Mouse (Mus musculus): ENCODE measurements around the gene Pepd. TPM values are rescaled to one million over a fixed set of nuclear protein-coding genes. Genes with fewer than 3 reads are reported as not detected.
A peak's percentile ranks its signal among the peaks of the same experiment; 100 is the strongest.

The Pepd gene
- polyA plus RNA-seq, 1 experiment from 2014 or later: 46.9 TPM

DNA sequence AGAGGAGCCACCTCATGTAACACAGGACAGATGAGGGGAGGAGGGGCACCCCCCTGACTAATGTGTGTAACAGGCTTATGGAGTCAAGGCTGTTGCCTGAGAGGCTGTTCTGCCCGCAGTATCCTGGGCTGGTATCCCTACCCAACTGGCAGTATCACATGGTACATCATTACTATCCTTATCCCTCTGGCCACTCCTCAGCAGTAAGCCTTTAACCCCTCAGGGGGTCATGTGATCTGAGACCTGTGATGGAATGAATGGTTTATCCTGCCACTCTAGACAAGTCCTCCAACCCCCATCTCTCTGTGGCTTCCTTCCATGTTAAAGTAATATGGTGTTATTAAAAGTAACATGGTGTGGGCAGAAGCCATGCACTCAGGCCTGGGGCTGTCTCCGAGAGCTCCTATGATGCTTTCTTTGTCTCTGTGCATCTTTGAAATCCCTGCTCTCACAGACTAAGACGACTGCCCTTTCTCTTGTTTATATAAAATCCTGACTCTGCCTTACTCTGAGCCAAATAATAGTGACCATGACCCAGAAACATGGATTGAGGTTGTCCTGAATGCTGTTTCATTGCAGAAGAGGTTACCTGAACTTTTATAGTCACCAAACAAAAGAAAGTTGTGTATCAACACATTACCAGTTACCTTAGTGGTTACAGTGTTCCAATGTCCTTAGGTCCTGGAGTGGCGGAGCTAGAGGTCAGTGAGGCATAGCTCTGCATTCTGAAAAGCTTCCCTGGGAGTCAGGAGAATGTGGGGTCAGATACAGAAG is 71.7 kb downstream of the Pepd start:
- H3K9me3 ChIP-seq (replicated peaks): no peaks in the 10 kb centered on the region
- no peak overlapping the region for H3K4me3 ChIP-seq
- WGBS: 68% methylated on average over 4 of the region's 4 CpGs
- no peak overlapping the region for H3K9ac ChIP-seq
- H3K4me2 ChIP-seq: no peak overlapping the region
- H3K27ac ChIP-seq (ENCODE audit: poor library complexity, severe bottlenecking): no peak overlapping the region
- H3K27me3 ChIP-seq (replicated peaks): no peaks in the 10 kb centered on the region
- H3K4me1 ChIP-seq (replicated peaks): peaks cover 37% of the 10 kb centered on the region
- no peaks in the 10 kb centered on the region for H3K36me3 ChIP-seq
- ATAC-seq (ENCODE audit: insufficient number of reproducible peaks, low FRiP score): no peak

DNA sequence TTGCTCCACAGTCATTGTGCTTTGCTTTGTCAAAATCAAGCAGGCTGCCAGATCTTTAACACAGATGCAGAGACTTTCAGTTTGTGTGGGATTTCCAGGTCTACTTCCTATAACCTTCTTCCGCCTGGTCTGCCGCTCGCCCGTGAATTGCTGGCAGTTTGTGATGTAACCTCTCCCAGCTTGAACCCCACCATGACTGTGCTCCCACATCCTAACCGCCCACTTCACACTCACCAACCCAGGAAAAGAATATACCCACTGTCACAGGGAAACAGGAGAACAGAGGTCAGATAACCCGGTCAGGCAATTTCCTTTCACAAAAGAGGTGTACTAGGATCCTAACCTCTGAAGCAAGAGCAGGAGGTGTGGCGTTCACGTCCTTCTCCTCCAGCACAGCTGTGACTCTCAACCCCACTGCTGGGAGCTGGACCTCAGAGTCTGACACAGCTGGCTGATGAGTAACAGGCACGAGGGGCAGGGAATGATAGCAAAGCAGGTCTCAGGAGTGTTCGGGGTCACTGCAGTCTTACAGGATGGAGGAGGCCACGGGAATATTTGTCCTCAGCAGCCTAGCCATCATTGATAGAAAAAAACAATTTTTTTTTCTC is 72.5 kb downstream of the Pepd start:
- no peak overlapping the region for H3K9ac ChIP-seq
- no peak for ATAC-seq (ENCODE audit: insufficient number of reproducible peaks, low FRiP score)
- H3K4me2 ChIP-seq: no peak overlapping the region
- H3K27me3 ChIP-seq (replicated peaks): no peaks in the 10 kb centered on the region
- H3K36me3 ChIP-seq: no peaks in the 10 kb centered on the region
- H3K27ac ChIP-seq (ENCODE audit: poor library complexity, severe bottlenecking): peak overlapping the region; percentile 41; the same call in 1 of the 2 replicates
- no peak overlapping the region for H3K4me3 ChIP-seq
- peaks cover 37% of the 10 kb centered on the region for H3K4me1 ChIP-seq (replicated peaks)
- no peaks in the 10 kb centered on the region for H3K9me3 ChIP-seq (replicated peaks)
- 39% methylated on average over 11 of the region's 11 CpGs for WGBS

DNA sequence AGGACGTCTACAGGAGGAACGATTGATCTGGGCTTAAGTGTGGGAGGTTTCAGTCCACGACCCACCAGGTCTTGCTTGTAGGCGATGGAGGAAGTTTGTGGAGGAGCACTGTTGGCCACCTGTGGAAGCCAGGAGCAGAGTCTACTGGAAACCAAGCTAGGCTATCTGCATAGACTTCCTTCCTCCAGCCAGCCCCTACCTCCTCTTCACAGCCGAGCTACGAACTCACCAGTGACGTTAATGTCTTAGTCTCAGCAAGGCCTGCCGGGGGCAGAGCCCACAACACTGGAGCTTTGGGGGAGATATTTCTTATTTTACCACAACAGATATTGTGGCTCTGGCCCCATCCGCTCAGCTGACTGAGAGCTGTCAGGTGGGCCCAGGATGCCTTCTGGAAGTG is 73.0 kb downstream of the Pepd start:
- WGBS: 52% methylated on average over 9 of the region's 9 CpGs
- H3K4me1 ChIP-seq (replicated peaks): peaks cover 37% of the 10 kb centered on the region
- H3K36me3 ChIP-seq: 0 out of 2 replicates have a peak, but pooled peaks cover 2% of the 10 kb centered on the region
- H3K9ac ChIP-seq: no peak overlapping the region
- ATAC-seq (ENCODE audit: insufficient number of reproducible peaks, low FRiP score): 0 out of 2 replicates have a peak, but pooled peaks have one; percentile 1
- no peaks in the 10 kb centered on the region for H3K9me3 ChIP-seq (replicated peaks)
- no peak overlapping the region for H3K4me2 ChIP-seq
- H3K4me3 ChIP-seq: no peak overlapping the region
- H3K27me3 ChIP-seq (replicated peaks): no peaks in the 10 kb centered on the region
- H3K27ac ChIP-seq (ENCODE audit: poor library complexity, severe bottlenecking): peak overlapping the region; percentile 41

DNA sequence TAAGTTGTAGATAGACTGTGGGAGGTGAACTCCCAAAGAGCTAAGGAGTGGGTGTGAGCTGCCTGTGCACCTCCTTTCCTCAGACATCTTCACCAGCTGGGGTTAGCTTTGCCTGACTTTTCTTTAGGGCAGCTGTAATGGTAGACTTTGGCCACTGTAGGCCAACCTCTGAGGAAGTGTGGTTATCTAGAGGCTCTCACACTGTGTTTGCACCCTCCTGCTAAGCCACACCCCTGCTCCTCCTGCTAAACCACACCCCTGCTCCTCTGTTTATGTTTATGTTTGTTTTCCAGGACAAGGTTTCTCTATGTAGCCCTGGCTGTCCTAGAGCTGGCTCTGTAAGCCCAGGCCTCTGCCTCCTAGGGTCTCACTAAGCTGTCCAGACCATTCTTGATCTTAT is 73.5 kb downstream of the Pepd start:
- Histone ChIP-seq H3K4me1 (replicated peaks) (peaks cover 37% of the 10 kb centered on the region), H3K4me2 (no peak overlapping the region), H3K9ac (no peak overlapping the region), H3K4me3 (no peak overlapping the region), H3K9me3 (replicated peaks) (no peaks in the 10 kb centered on the region), H3K27ac (ENCODE audit: poor library complexity, severe bottlenecking) (peak overlapping the region; percentile 41), H3K27me3 (replicated peaks) (no peaks in the 10 kb centered on the region), H3K36me3 (0 out of 2 replicates have a peak, but pooled peaks cover 4% of the 10 kb centered on the region)
- peak; percentile 93 for ATAC-seq (ENCODE audit: insufficient number of reproducible peaks, low FRiP score)

DNA sequence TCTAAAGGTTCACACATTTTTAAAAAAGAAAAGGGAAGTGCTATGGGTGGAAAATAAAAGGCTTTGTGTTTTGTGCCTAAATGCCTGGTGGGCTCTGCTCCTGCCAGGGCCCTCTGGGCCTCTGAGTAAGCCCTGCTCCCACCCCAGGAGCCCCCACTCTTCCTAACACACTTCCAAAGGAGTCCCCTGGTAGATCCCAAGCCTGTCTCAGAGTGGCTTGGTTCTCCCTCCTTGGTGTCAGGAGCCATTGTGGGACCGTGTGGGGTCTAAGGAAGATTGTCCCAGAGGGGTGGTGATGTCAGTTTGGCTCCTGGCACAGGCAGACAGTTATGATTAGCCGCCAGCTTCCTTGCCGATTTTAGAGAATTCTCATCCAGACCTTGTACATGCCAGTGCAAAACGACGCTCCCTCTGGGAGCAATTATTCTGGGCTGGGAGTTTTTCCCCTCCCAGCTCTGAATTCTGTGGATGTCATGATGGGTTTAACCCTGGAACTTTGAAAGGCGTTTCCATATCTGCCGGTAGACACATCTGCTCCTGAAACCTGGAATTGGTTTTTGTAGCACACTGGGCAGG is 74.5 kb downstream of the Pepd start:
- H3K36me3 ChIP-seq: 0 out of 2 replicates have a peak, but pooled peaks cover 4% of the 10 kb centered on the region
- no peaks in the 10 kb centered on the region for H3K27me3 ChIP-seq (replicated peaks)
- H3K9me3 ChIP-seq (replicated peaks): no peaks in the 10 kb centered on the region
- no peak overlapping the region for H3K4me3 ChIP-seq
- WGBS: 53% methylated on average over 7 of the region's 7 CpGs
- no peak overlapping the region for H3K27ac ChIP-seq (ENCODE audit: poor library complexity, severe bottlenecking)
- H3K9ac ChIP-seq: no peak overlapping the region
- H3K4me1 ChIP-seq (replicated peaks): peaks cover 48% of the 10 kb centered on the region
- no peak for ATAC-seq (ENCODE audit: insufficient number of reproducible peaks, low FRiP score)
- H3K4me2 ChIP-seq: no peak overlapping the region

- no peak for ATAC-seq (ENCODE audit: insufficient number of reproducible peaks, low FRiP score)
- H3K4me2 ChIP-seq: no peak overlapping the region
- H3K9ac ChIP-seq: no peak overlapping the region
- WGBS: 48% methylated on average over 6 of the region's 6 CpGs
- no peak overlapping the region for H3K27ac ChIP-seq (ENCODE audit: poor library complexity, severe bottlenecking)
- H3K9me3 ChIP-seq (replicated peaks): no peaks in the 10 kb centered on the region
- H3K36me3 ChIP-seq: 0 out of 2 replicates have a peak, but pooled peaks cover 4% of the 10 kb centered on the region
- H3K4me3 ChIP-seq: no peak overlapping the region
- H3K4me1 ChIP-seq (replicated peaks): peaks cover 48% of the 10 kb centered on the region
- no peaks in the 10 kb centered on the region for H3K27me3 ChIP-seq (replicated peaks)
Measured at GRCm38 (mm10) chr7:34987258-34987657, 75.1 kb downstream of the Pepd start.

DNA sequence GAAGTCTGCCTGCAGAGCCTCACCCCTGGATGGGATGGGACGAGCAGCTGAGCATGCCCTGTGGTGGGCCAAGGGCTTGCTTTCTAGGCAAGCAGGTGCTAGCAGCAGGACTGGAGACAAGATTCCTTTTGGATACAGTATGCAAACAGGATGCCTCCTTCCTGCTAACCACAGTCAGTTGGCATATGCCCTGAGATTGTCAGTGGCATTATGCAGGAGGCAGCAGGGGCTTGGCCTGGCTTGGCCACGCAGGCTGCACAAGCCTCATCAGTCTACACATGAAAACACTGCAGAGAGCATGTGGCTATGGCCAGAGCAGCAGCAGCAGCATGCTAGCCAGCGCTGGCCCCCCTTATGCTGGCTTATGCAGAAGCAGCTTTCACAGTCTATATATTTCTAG is 76.3 kb downstream of the Pepd start:
- 73% methylated on average over 3 of the region's 3 CpGs for WGBS
- no peak overlapping the region for H3K4me3 ChIP-seq
- no peak overlapping the region for H3K4me2 ChIP-seq
- H3K4me1 ChIP-seq (replicated peaks): peaks cover 48% of the 10 kb centered on the region
- no peaks in the 10 kb centered on the region for H3K9me3 ChIP-seq (replicated peaks)
- no peak for ATAC-seq (ENCODE audit: insufficient number of reproducible peaks, low FRiP score)
- H3K27me3 ChIP-seq (replicated peaks): no peaks in the 10 kb centered on the region
- H3K27ac ChIP-seq (ENCODE audit: poor library complexity, severe bottlenecking): no peak overlapping the region
- H3K36me3 ChIP-seq: 0 out of 2 replicates have a peak, but pooled peaks cover 4% of the 10 kb centered on the region
- H3K9ac ChIP-seq: 0 out of 2 replicates have a peak overlapping the region, but pooled peaks have one; percentile 1

DNA sequence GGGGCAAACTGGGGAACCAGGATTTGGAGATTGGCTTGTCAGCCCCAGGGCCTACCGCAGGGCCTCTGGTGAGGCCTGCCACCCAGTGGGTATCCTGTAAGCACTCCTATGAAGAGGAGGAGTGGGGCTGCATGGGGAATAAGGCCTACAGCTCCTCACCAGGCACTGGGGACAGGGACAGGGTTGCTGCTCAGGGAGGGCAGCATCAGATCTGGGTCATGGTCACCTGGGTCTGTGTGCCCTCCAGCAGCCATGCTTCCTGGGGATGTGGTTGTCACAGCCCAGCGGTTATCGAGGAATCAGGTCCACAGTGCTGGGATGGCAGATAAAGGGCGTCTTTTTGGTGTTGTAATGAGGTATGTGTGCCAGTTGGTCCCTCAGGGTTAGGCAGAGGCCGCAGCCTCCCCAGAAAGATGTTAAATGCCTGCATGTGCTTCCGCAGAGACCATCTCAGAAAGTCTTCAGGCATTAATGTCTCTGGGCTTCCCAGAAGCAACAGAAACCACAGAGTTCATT is 79.6 kb downstream of the Pepd start:
- Histone ChIP-seq H3K9me3 (replicated peaks) (no peaks in the 10 kb centered on the region), H3K4me1 (replicated peaks) (peaks cover 38% of the 10 kb centered on the region), H3K27me3 (replicated peaks) (no peaks in the 10 kb centered on the region), H3K36me3 (0 out of 2 replicates have a peak, but pooled peaks cover 4% of the 10 kb centered on the region), H3K4me3 (no peak overlapping the region), H3K4me2 (no peak overlapping the region), H3K27ac (ENCODE audit: poor library complexity, severe bottlenecking) (no peak overlapping the region), H3K9ac (no peak overlapping the region)
- ATAC-seq (ENCODE audit: insufficient number of reproducible peaks, low FRiP score): no peak
- 78% methylated on average over 6 of the region's 6 CpGs for WGBS

- no peak for ATAC-seq (ENCODE audit: insufficient number of reproducible peaks, low FRiP score)
- WGBS: 86% methylated on average over 3 of the region's 3 CpGs
- H3K9me3 ChIP-seq (replicated peaks): no peaks in the 10 kb centered on the region
- no peak overlapping the region for H3K27ac ChIP-seq (ENCODE audit: poor library complexity, severe bottlenecking)
- no peak overlapping the region for H3K4me3 ChIP-seq
- 0 out of 2 replicates have a peak, but pooled peaks cover 4% of the 10 kb centered on the region for H3K36me3 ChIP-seq
- H3K9ac ChIP-seq: no peak overlapping the region
- no peak overlapping the region for H3K4me2 ChIP-seq
- H3K4me1 ChIP-seq (replicated peaks): peaks cover 34% of the 10 kb centered on the region
- H3K27me3 ChIP-seq (replicated peaks): no peaks in the 10 kb centered on the region
Measured at GRCm38 (mm10) chr7:34992766-34993165, 80.6 kb downstream of the Pepd start.

- no peak overlapping the region for H3K4me3 ChIP-seq
- 57% methylated on average over 7 of the region's 7 CpGs for WGBS
- peak; percentile 36; the same call in 1 of the 2 replicates for ATAC-seq (ENCODE audit: insufficient number of reproducible peaks, low FRiP score)
Measured at GRCm38 (mm10) chr7:34995872-34996662, 83.9 kb downstream of the Pepd start.

More at GRCm38 (mm10) chr7:34995872-34996662, 83.9 kb downstream of the Pepd start:
- no peaks in the 10 kb centered on the region for H3K27me3 ChIP-seq (replicated peaks)
- H3K4me2 ChIP-seq: no peak overlapping the region
- no peaks in the 10 kb centered on the region for H3K9me3 ChIP-seq (replicated peaks)
- peak overlapping the region; percentile 51; the same call in 1 of the 2 replicates for H3K27ac ChIP-seq (ENCODE audit: poor library complexity, severe bottlenecking)
- H3K36me3 ChIP-seq: no peaks in the 10 kb centered on the region
- peaks cover 20% of the 10 kb centered on the region for H3K4me1 ChIP-seq (replicated peaks)
- no peak overlapping the region for H3K9ac ChIP-seq
